Mouse (Mus musculus) neural tube, postnatal 0 days (tissue): ENCODE data around the gene Rchy1. TPM values are rescaled to one million over a fixed set of nuclear protein-coding genes. Genes with fewer than 3 reads are reported as not detected.

Experiments
- polyA plus RNA-seq: library from polyadenylated mRNA; unstranded; fragments of >200 nt; fragmentation: Nextera tagmentation; extraction: Ambion mirVana; gene quantifications from 2 replicates; pipeline ENCODE4 v1.2.1, GENCODE M21; 2015

The Rchy1 gene
- 81.4 and 86.2 TPM in 2 replicates for polyA plus RNA-seq

DNA sequence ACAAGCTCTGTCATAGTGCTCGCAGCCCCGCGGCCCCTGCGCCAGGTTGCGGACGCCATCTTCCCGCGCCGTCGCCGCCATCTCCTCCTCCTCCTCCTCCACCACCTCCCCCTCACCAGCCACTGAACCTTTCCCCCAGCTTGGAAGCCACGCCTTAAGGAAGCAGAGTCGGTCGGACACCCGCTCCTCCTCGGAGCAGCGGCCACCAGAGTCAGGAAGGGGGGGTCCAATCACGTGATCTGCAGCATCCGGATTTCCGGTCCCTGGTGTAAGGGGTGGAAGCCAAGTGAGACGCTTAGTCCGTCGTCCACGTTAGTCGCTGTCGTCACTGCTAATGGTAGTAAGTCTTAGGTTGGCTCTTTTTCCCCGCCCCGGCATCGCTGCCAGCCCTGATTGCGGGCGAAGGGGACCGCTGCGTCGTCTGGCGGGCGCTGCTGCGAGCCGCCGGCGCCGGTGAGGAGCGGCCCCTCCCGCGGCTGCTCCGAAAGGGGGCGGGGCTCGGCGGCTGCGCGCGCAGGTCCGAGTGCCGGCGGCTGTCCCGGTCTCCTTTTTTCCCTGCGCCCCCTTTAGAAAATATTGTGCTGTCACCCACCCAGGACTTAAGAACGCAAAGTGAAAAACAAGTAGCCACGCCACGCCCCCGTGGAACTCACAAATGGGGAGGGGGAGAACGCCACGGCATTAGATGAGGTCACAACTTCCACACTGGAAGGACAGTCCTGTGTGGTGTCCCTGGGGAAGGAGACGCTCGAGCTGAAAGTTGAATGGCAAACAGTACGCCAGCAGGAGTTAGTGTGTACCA lies at the start of gene Rchy1:
Rchy1 (minus strand) TSS at position 430 of the 802 bp plus-strand sequence.

DNA sequence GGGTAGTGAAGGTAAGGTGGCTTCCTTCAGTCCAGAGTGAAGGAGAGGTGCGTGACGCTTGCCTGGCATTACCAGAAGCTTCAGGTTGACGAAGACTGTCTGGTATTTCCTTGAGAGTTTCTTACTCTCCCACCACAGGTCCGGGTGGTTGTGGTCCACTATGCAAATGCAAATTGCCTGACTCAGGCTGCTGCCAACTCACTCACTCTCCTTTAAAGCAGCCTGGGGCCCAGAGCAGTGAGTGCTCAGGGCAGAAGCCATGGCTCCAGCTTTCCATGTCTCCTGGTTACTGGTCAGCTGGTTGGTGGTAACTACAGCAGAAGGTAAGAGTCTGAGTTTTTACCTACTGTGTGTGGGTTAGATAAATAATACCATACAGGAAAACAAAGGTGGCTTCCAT lies 24.4 kb upstream of the Rchy1 start, which contains the start of gene Odaph:
Odaph (plus strand) TSS at position 240 of the 400 bp plus-strand sequence.

Other genes starting within 250 kb of the Rchy1 start
- 0.64 and 0.77 TPM in 2 replicates for gene Odaph, start 24.4 kb upstream of the Rchy1 start, polyA plus RNA-seq
- gene Cdkl2, start 80.8 kb upstream of the Rchy1 start, polyA plus RNA-seq, result 29.5 and 30.2 TPM in 2 replicates
- 257 and 261 TPM in 2 replicates for gene G3bp2, start 120.7 kb upstream of the Rchy1 start, polyA plus RNA-seq
- gene Uso1, start 174.9 kb upstream of the Rchy1 start, polyA plus RNA-seq, result 31.0 and 31.7 TPM in 2 replicates